Mouse (Mus musculus) cerebellum, postnatal 10 days (tissue): ENCODE data around the gene Spata13.

ENCODE experiments used
- DNase-seq, 2 experiments: peaks; one replicate each; pipeline ENCODE4 v3.0.0; 2021; ENCODE audit warnings: mixed read lengths in 2 of 2

Gene Spata13

DNA sequence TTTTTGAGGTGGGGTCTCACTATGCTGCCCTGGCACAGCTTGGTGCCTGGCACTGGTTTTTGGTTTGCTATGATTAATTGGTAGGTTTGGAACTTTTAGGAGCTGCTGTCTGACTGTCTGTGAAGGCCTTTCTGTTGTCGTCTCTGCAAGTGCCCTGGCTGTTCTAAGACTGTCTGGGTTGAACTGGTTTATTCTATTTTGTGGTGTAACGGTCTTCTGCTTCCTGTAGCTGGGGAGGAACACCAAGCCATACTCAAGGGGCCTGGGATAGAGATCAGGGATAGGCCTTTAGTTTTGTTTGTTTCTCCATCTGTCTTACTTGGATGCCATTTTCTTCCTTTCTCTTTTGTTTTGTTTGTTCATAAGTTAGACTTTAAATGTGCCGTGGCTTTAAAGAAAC is 88.1 kb downstream of the Spata13 start:
- DNase-seq: no peak

DNA sequence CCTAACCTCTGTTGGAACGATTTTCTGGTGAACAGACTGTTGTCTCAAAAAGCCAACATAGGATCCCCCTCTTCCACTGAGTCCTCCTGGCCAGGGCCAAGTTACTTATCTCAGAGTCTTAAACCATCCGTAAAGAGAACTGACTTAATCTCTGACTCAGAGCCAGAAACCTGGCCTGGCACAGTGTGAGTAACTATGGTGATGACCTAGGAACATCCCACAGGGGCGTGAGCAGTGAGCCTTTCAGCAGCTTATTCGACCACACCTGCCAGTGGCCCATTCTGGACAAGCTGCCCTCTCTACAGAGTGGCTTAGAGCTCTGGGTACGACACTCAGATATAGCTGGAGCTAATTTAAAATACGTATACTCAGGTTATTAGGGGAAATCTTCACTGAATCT is 92.3 kb downstream of the Spata13 start:
- peak; percentile 89 to 92 for DNase-seq

DNA sequence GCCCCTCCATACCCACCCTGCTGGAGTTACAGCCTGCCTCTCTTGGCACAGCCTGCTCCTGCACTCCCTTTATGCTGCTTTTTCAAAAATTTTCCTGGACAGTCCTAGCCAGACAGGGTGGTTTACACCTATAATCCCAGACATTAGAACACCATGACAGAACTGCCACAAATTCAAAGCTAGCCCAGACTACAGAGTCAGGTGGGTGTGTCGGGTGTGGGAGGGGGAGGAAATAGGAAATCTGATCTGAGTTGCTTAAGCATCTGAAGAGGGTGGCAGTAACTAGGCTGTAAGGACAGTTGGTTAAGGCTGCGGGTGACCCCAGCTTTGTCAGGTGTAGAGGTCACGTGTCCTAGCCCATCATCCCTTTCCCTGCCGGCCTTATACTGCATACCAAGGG is 93.3 kb downstream of the Spata13 start:
- DNase-seq: no peak

DNA sequence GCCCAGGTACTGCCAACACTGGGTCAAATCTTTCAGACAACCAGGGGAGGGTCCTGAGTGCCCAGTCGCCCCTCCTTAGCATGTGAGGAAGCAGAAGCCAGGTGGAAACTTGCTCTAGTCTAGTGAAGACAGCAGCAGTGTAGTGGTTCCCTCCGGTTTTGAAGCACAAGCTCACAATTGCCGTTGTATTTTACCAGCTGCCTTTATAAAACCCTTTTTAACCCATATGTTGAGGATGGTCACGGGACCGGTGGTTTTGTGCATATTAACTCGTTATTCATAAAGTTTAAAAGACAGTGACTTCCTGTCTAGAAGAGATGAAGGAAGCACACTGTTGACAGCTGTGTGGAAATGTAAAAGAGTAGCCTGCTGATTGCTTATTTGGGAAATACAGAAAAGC is 98.3 kb downstream of the Spata13 start:
- DNase-seq: no peak

DNA sequence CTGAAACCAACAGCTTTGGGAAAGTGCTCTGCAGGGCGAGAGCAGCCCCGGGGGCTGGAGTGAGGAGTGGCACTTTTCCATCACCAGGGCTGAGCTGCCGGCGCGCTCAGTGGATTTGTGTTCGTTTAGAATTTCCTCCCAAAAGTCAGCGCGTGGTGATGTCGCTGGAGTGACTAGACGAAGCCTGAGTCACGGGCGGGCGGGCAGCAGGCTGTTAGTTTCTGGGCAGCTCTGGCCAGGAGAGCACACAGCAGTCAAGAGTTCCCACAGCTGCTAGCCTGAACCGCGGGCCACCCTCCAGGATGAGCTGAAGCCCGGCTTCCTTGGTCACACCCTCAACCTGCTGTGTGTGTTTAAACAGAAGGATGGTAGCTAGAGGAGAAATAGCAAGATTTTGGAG is 99.0 kb downstream of the Spata13 start:
- DNase-seq: peak; percentile 64 to 66

DNA sequence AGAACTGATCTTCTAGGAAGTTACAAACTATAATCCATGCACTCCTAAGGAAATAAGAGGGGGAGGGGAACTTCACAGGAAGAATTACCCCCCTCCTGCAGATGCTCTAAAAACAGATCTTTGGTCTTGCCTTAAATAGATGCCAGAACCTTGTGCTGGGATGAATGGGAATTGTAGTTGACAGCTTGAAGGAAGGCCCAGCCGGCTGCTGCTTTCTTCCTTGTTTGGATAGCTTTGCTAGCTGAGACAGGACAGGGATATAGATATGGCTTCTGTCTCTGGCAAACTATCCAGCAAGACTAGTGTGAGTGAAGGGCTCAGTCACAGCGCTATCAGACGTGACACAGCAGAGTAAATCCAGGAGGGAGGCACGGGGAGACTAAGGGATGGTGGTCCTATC is 99.9 kb downstream of the Spata13 start:
- DNase-seq: no peak

DNA sequence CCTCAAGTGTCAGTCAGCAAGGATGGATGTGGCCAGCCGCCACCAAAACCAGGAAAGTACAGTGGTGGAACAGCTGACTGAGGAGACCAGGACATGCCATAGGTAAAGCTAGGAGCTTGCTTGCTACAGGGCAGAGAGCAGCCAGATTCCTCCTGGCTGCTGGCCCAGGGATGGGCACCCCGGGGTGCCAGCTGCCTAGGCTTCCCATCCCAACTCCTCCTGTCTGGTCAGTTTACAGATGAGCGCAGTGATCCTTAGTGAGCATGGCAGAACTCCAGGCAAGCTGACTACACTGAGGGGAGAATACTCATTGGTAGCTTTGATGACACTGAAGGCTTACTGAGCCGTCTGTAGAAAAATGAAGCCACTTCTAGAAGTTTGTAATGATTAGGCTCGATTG is 101.4 kb downstream of the Spata13 start:
- DNase-seq: peak; percentile 87 to 92

DNA sequence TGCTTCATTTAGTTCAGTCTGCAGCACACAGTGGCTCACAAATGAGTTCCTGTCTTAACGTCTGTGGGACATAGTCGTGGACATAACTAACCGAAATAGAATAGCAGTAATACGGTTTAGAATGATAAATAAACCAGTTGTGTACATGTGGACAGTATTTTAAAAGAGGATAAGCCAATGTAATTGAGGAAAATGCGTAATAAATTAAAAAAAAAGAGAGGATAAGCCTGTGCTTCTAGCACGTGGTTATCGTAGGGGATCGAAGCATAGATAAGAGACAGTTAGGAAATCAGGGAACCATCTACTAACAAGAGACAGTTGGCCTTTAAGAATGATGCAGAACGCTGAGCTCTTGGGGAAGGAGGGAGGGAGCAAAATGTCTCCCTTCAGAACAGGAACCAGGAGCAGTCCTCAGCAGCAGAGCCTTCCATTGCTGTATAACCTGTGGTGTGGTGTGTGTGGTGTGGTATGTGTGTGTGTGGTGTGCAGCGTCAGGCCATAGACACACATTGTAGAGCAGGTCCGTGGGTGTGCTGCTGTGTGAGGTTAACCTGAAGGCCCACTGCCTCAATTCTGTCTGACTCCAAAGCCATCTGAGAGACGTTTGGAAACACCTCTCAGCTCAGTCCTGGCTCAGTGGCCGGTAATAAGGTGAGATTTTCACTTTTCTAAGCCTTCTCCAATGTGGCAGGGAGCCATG is 102.2 kb downstream of the Spata13 start:
- DNase-seq: no peak

DNA sequence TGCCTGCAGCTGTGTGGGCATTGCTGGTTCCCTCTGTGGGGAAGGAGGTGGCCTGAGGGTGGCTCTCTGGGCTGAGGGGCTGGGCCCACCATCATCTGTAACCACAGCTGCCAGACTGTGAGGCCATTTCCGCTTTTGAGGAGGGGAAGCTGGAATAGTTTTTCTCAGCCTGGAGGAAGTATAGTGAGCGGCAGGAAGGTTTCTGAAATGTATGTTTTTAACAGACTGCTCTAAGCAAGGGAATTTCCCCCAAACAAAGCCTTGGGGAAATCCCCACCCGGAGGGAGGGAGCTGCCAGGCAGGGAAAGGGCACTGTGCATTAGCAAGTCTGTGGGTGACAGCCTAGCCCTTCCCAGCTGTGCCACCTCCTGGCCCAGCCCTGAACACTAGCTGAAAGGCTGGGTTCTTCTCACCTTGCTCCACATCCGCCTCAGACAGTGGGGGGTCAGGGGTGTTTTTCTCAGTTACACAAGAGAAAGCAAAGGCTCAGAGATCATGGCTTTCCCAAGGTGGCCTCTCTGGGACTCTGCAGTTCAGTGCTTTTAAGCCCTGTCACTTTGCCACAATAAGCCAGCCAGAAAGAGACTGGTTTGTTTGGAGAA is 102.9 kb downstream of the Spata13 start:
- DNase-seq: no peak

DNA sequence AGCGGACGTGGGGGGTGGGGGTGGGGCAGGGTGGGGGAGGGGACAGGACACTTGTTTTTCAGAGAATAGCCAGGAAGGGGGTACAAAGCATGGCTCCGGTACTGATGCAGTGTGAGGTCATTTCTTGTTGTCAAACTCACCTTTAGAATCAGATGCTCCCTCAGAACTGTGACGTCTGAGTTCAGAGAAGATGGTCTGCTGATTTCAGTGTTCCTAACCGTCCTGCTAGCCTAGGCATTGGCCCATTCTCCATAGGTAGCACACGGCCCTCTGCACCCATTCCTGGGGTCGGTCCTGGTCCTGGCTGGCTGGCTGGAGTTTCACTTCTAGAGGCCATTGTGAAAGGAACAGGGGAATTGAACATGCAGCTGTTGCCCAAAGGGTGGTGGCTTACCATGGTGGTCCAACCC is 103.4 kb downstream of the Spata13 start:
- DNase-seq: no peak

DNA sequence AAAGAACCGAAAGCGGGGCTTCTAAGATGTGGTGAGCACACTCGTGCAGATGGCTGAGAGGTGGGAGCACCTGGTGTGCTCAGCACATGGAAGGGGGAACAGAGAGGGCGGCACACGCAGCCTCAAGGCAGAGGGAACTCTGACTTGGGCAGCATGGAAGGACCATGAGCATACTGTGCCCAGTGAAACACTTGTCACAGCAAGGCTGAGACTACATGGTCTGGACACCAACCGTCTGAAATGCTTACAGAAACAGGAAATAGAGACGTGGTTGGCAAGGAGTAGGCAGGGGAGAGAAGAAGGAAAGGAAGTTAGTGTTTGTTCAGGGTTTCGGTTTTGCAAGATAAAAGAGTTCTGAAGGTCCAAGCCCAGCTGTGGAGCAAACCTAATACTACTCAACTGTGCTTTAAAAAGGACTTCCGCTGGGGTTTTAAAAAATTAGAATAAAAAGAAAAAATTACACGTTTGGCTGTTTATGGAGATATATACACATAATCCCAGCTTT is 104.7 kb downstream of the Spata13 start:
- no peak for DNase-seq

DNA sequence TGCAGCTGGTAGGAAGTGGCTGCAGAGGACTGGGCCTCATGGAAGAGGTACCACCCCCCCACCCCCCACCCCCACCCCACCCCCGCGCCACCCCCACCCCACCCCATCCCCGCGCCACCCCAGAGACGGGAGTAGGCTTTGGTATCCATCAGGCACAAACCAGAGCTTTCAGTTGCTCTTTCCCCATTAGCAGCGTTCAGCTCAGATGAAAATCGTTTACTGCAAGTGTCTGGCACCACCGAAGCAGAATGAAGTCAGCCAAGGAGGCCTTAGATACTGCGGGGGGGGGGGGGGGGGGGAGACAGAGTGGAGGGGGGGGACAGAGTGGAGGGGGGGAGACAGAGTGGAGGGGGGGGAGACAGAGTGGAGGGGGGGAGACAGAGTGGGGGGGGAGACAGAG is 105.4 kb downstream of the Spata13 start:
- DNase-seq: no peak

DNA sequence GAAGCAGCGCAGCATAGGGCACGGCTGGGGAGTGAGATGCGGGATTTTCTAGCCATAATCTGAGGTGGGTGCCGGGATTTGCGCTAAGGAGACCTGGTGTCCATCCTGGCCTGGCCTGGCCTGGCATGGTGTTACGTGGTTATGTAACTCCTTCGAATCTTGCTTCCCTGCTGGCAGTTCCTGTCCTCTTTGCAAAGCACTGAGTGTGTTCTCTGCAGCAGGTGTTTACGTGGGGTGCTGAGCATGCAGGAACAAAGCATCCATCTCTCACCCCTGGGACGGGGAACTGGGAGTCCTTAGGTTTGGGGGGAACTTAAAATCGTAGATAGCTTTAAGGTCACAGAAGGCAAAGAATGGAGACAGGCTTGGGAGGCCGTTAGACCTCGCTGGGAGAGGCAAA is 105.8 kb downstream of the Spata13 start:
- DNase-seq: no peak

DNA sequence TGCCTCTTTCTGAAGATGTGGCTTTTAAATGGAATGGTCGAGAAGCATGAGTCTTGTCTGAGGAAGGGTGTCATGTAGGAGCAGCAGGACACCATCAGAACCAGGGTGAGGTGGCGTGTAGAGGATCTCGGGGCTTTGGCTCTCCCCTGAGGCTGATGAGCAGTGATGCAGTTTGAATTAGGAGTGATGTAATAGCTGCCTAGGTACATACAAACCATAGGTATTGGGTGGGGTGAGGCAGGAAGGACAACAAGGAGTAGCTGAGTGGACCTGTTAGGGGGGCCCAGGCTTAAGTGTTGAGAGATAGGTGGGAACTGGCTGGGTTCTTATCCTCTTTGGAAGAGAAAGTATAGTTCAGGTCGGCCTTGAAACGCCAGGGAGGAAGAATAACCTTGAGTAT is 106.7 kb downstream of the Spata13 start:
- DNase-seq: no peak

DNA sequence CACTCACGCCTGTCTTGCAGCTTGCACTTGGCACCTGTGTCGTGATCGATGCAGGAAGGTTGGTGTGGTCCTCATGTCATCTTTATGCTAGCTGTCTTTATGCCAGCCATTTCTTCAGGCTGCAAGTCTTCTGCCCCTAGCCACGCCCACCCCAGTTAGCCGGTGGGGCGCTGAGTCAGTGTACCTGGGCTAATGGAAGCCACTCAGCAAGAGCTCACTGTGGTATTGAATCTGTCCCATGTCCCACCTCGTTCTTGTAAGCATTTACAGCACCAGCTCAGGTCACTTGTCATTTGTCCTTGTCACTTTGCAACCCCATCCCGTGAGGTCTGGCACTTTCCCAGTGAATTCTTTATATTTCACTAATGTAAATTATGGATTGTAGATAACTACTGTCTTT is 107.2 kb downstream of the Spata13 start:
- DNase-seq: peak; percentile 68 to 76

DNA sequence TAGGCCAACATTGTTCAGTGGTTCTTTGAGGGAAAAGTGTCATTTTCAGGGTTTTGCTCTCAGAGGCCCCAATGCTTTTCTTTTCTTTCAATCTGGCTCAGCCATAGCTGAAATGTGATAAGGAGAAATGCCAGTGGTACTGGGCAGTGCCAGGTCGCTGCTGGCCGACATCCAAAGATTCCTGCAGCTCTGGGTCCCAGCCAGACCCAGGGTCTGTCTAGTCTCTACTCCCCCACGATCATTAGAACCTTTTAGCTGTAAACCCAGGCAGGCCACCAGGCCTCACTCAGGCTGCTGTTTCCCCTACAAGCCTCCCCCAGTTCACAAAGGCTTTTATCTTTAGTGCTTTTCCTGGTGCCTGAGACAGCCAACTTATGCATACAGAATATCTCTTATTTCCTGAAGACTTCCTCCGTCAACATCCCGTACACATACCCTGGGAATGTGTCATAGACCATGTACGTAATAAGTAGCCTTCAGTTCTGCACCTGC is 107.7 kb downstream of the Spata13 start:
- peak; percentile 97 for DNase-seq

DNA sequence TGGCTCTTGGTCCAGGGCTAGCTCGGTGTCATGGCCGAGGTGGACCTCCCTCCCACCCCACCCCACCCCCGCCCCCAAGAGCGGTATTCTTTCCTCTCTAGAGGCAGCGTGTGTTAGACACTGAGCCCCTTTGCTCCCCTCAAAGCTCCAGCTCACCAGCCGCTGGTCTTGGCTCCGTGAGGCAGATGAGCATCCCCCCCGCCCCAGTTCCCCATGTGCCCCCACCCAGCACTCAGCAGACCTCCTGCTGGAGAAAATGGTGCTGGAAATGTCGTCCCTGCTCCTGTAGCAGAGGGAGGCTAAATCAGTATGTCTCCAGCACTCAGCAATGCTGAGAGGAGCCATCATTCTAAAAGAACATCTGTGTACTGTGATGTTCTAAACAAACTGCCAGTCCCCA is 109.9 kb downstream of the Spata13 start:
- DNase-seq: no peak

DNA sequence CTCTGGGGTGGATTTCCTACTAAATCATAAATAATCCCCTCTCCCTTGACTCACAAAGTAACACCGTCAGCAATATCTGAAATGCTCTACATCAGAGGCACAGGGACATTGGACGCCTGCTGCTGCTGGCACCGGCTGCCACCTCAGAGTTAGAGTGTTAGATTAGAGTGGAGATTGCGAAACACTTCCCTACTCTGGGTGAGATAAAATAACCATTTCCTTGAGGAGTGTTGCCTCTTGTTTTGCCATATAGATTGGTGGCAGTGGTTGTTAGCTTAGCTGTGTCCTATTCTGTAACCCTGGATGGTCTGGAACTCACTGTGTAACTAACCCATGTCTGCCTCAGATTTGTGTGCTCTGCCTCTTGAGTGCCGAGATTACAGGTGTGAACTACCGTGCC is 111.4 kb downstream of the Spata13 start:
- DNase-seq: no peak

DNA sequence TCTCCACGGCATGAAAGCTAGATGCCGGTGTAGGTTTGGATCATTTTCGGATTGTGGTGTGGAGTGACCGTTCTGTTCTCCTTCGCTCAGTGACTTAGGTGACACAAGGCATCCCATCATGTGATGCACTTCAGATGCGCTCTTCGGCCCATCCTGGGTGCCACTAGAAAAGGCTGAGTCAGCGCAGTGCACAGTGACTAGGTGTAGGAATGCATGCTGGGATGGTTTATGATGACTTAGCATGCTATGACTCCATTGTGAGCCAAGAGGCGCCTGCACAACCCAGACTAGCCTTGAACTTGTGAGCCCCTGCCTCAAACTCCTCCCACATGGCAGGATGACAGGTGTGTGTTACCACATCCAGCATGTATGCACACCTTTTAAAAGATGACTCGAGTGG is 112.3 kb downstream of the Spata13 start:
- no peak for DNase-seq

DNA sequence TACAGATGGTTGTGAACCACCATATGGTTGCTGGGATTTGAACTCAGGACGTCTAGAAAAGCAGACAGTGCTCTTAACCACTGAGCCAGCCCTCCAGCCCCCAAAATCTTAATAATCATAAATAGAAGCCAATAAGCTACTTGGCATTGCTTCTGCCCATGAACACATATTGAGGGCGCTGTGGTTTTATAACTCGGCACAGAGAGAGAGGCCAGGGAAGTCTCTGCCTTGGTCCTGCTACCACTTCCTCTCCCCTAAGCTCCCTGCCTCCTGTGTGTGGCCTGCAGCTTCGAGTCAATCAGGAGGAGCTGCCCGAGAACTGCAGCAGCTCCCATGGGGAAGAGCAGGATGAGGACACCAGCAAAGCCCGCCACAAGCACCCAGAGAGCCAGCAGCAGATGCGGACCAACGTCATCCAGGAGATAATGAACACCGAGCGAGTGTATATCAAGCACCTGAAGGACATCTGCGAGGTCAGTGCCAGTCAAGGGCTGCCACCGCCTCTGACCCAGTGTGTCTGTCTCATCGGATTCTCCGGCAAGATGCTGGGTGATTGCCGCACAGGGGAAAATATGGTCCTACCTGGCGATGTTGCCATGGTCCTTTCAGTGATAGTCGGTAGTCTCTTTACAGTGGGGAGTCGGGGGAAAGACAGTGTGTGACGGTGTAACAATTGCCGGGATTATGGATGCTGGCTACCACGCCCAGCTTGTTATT is 113.5 kb downstream of the Spata13 start:
- DNase-seq: no peak

DNA sequence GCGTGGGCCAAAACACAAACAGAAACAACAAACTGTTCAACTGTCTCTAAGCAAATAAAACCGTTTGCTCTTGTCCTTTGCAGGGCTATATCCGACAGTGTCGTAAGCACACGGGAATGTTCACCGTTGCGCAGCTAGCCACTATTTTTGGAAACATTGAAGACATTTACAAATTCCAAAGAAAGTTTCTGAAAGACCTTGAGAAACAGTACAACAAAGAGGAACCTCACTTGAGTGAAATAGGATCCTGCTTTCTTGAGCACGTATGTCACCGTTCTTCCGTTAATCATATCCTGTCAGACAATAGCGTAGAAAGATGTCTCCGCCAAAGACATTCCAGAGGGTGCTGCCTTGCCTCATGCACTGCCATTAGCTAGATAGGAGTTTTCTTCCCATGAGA is 116.1 kb downstream of the Spata13 start:
- no peak for DNase-seq

DNA sequence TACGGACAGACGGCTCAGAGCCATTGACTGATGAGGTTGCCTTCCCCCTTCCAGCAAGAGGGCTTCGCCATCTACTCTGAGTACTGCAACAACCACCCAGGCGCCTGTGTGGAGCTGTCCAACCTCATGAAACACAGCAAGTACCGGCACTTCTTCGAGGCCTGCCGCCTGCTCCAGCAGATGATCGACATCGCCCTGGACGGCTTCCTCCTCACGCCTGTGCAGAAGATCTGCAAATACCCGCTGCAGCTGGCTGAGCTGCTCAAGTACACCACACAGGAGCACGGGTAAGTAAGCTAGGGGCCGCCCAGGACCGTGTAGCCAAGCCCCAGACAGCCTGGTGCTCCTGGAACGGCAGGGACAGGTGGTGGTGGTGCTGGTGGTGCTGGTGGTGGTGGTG is 117.8 kb downstream of the Spata13 start:
- no peak for DNase-seq

DNA sequence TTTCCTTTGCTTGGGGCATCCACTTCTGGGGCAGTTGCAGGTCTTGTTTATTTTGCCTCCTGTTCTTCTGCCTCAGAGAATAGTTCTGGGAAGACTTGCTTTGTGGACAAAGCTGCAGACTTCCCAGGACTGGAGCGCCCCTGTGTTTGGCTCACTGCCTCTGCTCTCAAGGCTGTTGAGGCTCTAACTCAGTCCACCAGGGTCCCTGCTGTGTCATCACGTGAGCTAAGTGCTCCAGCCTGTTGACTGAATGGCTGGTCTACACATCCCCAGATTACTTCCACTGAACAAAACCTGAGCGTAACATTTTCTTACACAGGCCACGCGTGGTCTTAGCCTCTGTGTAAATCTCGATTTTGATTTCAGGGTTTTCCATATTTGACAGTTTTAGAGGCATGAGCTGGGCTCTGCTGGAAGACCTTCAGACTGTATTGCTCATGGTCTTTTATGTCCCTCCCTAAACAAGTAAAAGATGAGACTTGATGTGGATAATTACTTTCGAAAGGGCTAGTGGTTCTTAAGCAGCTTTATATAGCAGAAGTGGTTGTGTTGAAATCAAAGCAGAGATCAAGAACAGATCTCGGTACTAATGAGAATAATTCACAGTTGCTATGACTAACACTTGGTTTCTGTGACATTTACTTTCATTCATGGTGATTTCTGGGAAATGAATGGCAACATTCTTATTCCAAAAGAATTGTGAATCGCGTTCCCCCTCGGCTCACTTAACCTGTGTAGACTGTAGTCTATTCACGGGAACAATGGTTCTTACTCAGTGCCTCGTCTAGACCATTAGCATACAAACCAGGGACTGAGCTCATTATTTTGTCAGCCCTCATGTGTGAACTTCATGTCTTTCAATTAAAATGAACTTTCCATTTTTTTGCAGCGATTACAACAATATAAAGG is 119.3 kb downstream of the Spata13 start:
- peak; percentile 80 to 84 for DNase-seq
